Mouse (Mus musculus) ES-Bruce4 (cell line): Measurements from ENCODE around the gene Wrnip1.

Source experiments
- CTCF ChIP-seq: IDR thresholded peaks from one replicate; pipeline ENCODE4 v1.8.1; 2011; ENCODE audit warnings: low read depth, low read length
- POLR2A ChIP-seq: IDR thresholded peaks from one replicate; pipeline ENCODE4 v1.8.1; 2011; ENCODE audit warnings: low read length; ENCODE audit not compliant: insufficient read depth

- no peak for TF ChIP-seq POLR2A
- TF ChIP-seq CTCF: no peak
Measured at GRCm38 (mm10) chr13:32850668-32851404, 49.0 kb downstream of the Wrnip1 start, which contains the start of gene Serpinb1a.
